Comparison of ENCODE assay signal across 22 mouse cellular contexts in the genomic region with DNA sequence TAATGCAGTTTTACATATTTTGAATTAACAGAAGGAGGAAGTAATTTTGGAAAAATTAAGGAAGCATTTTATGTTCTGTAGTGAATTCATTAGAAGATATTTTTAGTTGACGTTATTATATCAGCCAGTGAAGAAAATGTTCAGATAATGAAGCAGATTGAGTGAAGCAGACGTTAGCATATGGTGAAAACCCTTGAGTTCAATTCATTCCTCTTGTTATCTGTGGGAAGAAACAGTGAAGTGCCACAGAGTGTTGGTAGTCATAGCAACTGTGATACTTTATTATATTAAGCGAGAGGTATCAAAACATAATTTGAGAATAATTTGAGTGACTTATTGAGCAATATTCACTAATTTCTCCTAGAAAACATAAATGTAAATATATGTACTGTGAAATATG.
A peak's percentile ranks its signal among the peaks of the same experiment; 100 is the strongest.
DNase-seq lines count a peak whose midpoint lies in the region; ATAC-seq lines count a peak whose summit lies in the region.
"Had no signal": no experiment of that assay in that cellular context is flagged by ENCODE, and none has a peak within 500 bp of the region (broad histone marks: within the 10 kb centered on the region; RNA-seq: fewer than 3 reads in every experiment).

No protein-coding gene starts in this region.

- no peaks in the 10 kb centered on the region for H3K9me3 ChIP-seq in forebrain, embryonic 15.5 days
- no peaks in the 10 kb centered on the region for H3K9me3 ChIP-seq in forebrain, embryonic 11.5 days (ENCODE audit: control insufficient read depth, low read length)
- H3K9me3 ChIP-seq in midbrain, embryonic 16.5 days (replicated peaks; ENCODE audit: control insufficient read depth, low read length, poor library complexity, severe bottlenecking) = no peaks in the 10 kb centered on the region
- H3K9me3 ChIP-seq in midbrain, embryonic 14.5 days (ENCODE audit: control insufficient read depth, low read length) = no peaks in the 10 kb centered on the region
- H3K9me3 ChIP-seq in forebrain, embryonic 16.5 days (ENCODE audit: control insufficient read depth, low read length) = no peaks in the 10 kb centered on the region
- H3K9me3 ChIP-seq: embryonic facial prominence, embryonic 13.5 days; limb, embryonic 12.5 days; liver, embryonic 15.5 days; lung, embryonic 15.5 days; midbrain, embryonic 10.5 days had no signal

- H3K4me1 ChIP-seq in forebrain, embryonic 15.5 days = no peaks in the 10 kb centered on the region
- no peaks in the 10 kb centered on the region for H3K4me1 ChIP-seq in forebrain, embryonic 11.5 days (replicated peaks; ENCODE audit: control insufficient read depth, insufficient read depth, low read length)
- no peaks in the 10 kb centered on the region for H3K4me1 ChIP-seq in midbrain, embryonic 16.5 days (ENCODE audit: control insufficient read depth, insufficient read depth, low read length)
- H3K4me1 ChIP-seq in midbrain, embryonic 14.5 days (ENCODE audit: control insufficient read depth, insufficient read depth, low read length) = no peaks in the 10 kb centered on the region
- no peaks in the 10 kb centered on the region for H3K4me1 ChIP-seq in forebrain, embryonic 16.5 days (replicated peaks; ENCODE audit: control insufficient read depth, insufficient read depth, low read length)
- H3K4me1 ChIP-seq: embryonic facial prominence, embryonic 13.5 days; limb, embryonic 12.5 days; liver, embryonic 15.5 days; lung, embryonic 15.5 days; midbrain, embryonic 10.5 days had no signal

- H3K27me3 ChIP-seq in forebrain, embryonic 15.5 days = no peaks in the 10 kb centered on the region
- H3K27me3 ChIP-seq in forebrain, embryonic 11.5 days (ENCODE audit: control insufficient read depth, insufficient read depth, low read length) = no peaks in the 10 kb centered on the region
- H3K27me3 ChIP-seq in midbrain, embryonic 16.5 days (ENCODE audit: control insufficient read depth, insufficient read depth, low read depth, low read length) = no peaks in the 10 kb centered on the region
- H3K27me3 ChIP-seq in midbrain, embryonic 14.5 days (ENCODE audit: control insufficient read depth, insufficient read depth, low read length) = no peaks in the 10 kb centered on the region
- no peaks in the 10 kb centered on the region for H3K27me3 ChIP-seq in forebrain, embryonic 16.5 days (replicated peaks; ENCODE audit: control insufficient read depth, insufficient read depth, low read length)
- H3K27me3 ChIP-seq: embryonic facial prominence, embryonic 13.5 days; limb, embryonic 12.5 days; liver, embryonic 15.5 days; lung, embryonic 15.5 days; Patski had no signal

- H3K4me2 ChIP-seq in forebrain, embryonic 15.5 days (replicated peaks) = no peak overlapping the region
- no peak overlapping the region for H3K4me2 ChIP-seq in forebrain, embryonic 11.5 days (ENCODE audit: low read depth, low read length, severe bottlenecking)
- H3K4me2 ChIP-seq in midbrain, embryonic 16.5 days (ENCODE audit: low read length) = no peak overlapping the region
- H3K4me2 ChIP-seq in midbrain, embryonic 14.5 days (ENCODE audit: low read length) = no peak overlapping the region
- no peak overlapping the region for H3K4me2 ChIP-seq in forebrain, embryonic 16.5 days (ENCODE audit: low read length)
- H3K4me2 ChIP-seq: embryonic facial prominence, embryonic 13.5 days; limb, embryonic 12.5 days; liver, embryonic 15.5 days; lung, embryonic 15.5 days had no signal

- WGBS in forebrain, embryonic 15.5 days = 58% methylated on average over 3 of the region's 3 CpGs
- 86% methylated on average over 3 of the region's 3 CpGs for WGBS in forebrain, embryonic 11.5 days
- 59% methylated on average over 3 of the region's 3 CpGs for WGBS in midbrain, embryonic 16.5 days
- 74% methylated on average over 3 of the region's 3 CpGs for WGBS in midbrain, embryonic 14.5 days
- 56% methylated on average over 3 of the region's 3 CpGs for WGBS in forebrain, embryonic 16.5 days

- H3K27ac ChIP-seq in forebrain, embryonic 15.5 days (replicated peaks) = no peak overlapping the region
- H3K27ac ChIP-seq in forebrain, embryonic 11.5 days (ENCODE audit: low read depth, low read length) = no peak overlapping the region
- H3K27ac ChIP-seq in midbrain, embryonic 16.5 days (ENCODE audit: low read length) = no peak overlapping the region
- H3K27ac ChIP-seq in midbrain, embryonic 14.5 days (replicated peaks; ENCODE audit: low read depth, low read length) = no peak overlapping the region
- no peak overlapping the region for H3K27ac ChIP-seq in forebrain, embryonic 16.5 days (ENCODE audit: low read length)
- H3K27ac ChIP-seq: embryonic facial prominence, embryonic 13.5 days; left cerebral cortex, adult 2 months; limb, embryonic 12.5 days; liver, embryonic 15.5 days; lung, embryonic 15.5 days; midbrain, embryonic 10.5 days had no signal

- 0 out of 2 replicates have a peak, but pooled peaks have one; percentile 63 for ATAC-seq in forebrain, embryonic 15.5 days (replicated peaks)
- ATAC-seq in forebrain, embryonic 11.5 days (replicated peaks; ENCODE audit: low FRiP score) = no peak
- 0 out of 2 replicates have a peak, but pooled peaks have one; percentile 51 for ATAC-seq in midbrain, embryonic 16.5 days
- no peak for ATAC-seq in midbrain, embryonic 14.5 days (ENCODE audit: low FRiP score, low TSS enrichment)
- peak; percentile 85 for ATAC-seq in forebrain, embryonic 16.5 days
- ATAC-seq: intestine, postnatal 0 days; Patski had no signal

- DNase-seq in forebrain, embryonic 11.5 days (ENCODE audit: low spot score) = no peak
- no peak for DNase-seq in midbrain, embryonic 14.5 days
- peak; percentile 24 for DNase-seq in telencephalon, adult 2 months (ENCODE audit: low read depth, low spot score)
- DNase-seq in gastrocnemius, adult 18-20 months (ENCODE audit: low spot score) = no peak
- DNase-seq: adrenal gland, postnatal 10 days; cerebellum, adult 11-12 months; cerebellum, adult 9-11 months; gastrocnemius, postnatal 14 days; kidney, adult 9 months; kidney, postnatal 10 days; thymus, postnatal 4 days had no signal

- no peaks in the 10 kb centered on the region for H3K36me3 ChIP-seq in forebrain, embryonic 15.5 days
- H3K36me3 ChIP-seq in forebrain, embryonic 11.5 days (ENCODE audit: control insufficient read depth, insufficient read depth, low read length) = no peaks in the 10 kb centered on the region
- no peaks in the 10 kb centered on the region for H3K36me3 ChIP-seq in midbrain, embryonic 16.5 days (ENCODE audit: control insufficient read depth, insufficient read depth, low read length)
- H3K36me3 ChIP-seq in midbrain, embryonic 14.5 days (ENCODE audit: control insufficient read depth, insufficient read depth, low read length) = no peaks in the 10 kb centered on the region
- H3K36me3 ChIP-seq in forebrain, embryonic 16.5 days (ENCODE audit: control insufficient read depth, insufficient read depth) = no peaks in the 10 kb centered on the region
- H3K36me3 ChIP-seq: embryonic facial prominence, embryonic 13.5 days; limb, embryonic 12.5 days; liver, embryonic 15.5 days; lung, embryonic 15.5 days; midbrain, embryonic 10.5 days had no signal

- no peak overlapping the region for H3K4me3 ChIP-seq in forebrain, embryonic 15.5 days
- no peak overlapping the region for H3K4me3 ChIP-seq in forebrain, embryonic 11.5 days (ENCODE audit: low read depth, low read length)
- no peak overlapping the region for H3K4me3 ChIP-seq in midbrain, embryonic 16.5 days (ENCODE audit: low read depth, low read length)
- no peak overlapping the region for H3K4me3 ChIP-seq in midbrain, embryonic 14.5 days (replicated peaks; ENCODE audit: low read depth, low read length)
- no peak overlapping the region for H3K4me3 ChIP-seq in forebrain, embryonic 16.5 days (replicated peaks; ENCODE audit: low read length)
- H3K4me3 ChIP-seq: embryonic facial prominence, embryonic 13.5 days; left cerebral cortex, adult 2 months; limb, embryonic 12.5 days; liver, embryonic 15.5 days; lung, embryonic 15.5 days; midbrain, embryonic 10.5 days had no signal

- no peak overlapping the region for H3K9ac ChIP-seq in forebrain, embryonic 15.5 days (replicated peaks)
- H3K9ac ChIP-seq in forebrain, embryonic 11.5 days (ENCODE audit: low read length) = no peak overlapping the region
- H3K9ac ChIP-seq in midbrain, embryonic 16.5 days (ENCODE audit: low read depth, low read length) = no peak overlapping the region
- no peak overlapping the region for H3K9ac ChIP-seq in midbrain, embryonic 14.5 days (replicated peaks; ENCODE audit: low read length)
- H3K9ac ChIP-seq in forebrain, embryonic 16.5 days (replicated peaks; ENCODE audit: low read depth, low read length) = no peak overlapping the region
- H3K9ac ChIP-seq: embryonic facial prominence, embryonic 13.5 days; limb, embryonic 12.5 days; liver, embryonic 15.5 days; lung, embryonic 15.5 days had no signal

Comparison
In these comparisons a context has a peak if more than half of its experiments do, and no peak if none do; other contexts are left out.
1. ATAC-seq: peak in forebrain, embryonic 15.5 days (single experiment), midbrain, embryonic 16.5 days (single experiment) and forebrain, embryonic 16.5 days (single experiment); none in forebrain, embryonic 11.5 days (single experiment) and midbrain, embryonic 14.5 days (single experiment).